Mouse (Mus musculus): Measurements from ENCODE around the gene Tmem235.

DNA sequence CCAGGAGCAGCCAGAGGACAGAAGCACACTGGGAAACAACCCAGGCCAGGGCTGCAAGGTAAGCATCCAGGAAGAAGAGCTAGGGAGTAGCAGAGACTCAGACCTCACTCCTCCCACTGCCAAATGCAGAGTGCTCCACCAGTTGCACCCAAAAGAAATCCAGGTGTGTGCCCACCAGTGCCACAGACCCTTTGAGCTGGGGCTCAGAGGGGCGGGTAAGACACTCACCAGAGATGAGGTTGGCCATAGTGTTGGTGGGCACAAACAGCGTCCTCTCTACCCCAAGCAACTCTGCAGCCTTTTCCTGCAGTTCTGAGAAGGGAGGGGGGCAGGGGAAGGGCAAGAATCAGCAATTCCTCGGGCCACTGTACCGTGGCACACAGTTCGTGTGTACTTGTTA is 10.8 kb downstream of the Tmem235 start:
- no peak for TF ChIP-seq POLR2A (IDR thresholded peaks at IDR 0.05; ENCODE audit: insufficient read depth, low read length)
- no peak for TF ChIP-seq CTCF (IDR thresholded peaks at IDR 0.05; ENCODE audit: low read depth, low read length)
- no peak for TF ChIP-seq EP300 (IDR thresholded peaks at IDR 0.05; ENCODE audit: insufficient read depth, low read depth, low read length)

Data from ES-Bruce4 (cell line).